Mouse (Mus musculus): ENCODE results near the gene Zfp105. TPM values are rescaled to one million over a fixed set of nuclear protein-coding genes. Genes with fewer than 3 reads are reported as not detected.
A peak's percentile ranks its signal among the peaks of the same experiment; 100 is the strongest.

Zfp105 gene
- total RNA-seq (2021) (1 to 10 TPM; 1.7 to 2.1 TPM), polyA plus RNA-seq (2012; rRNA removed) (0.86 and 0.91 TPM in 2 replicates)
- long read RNA-seq: 0 reads

GRCm38 (mm10) chr9:122922936-122923381 lies at the start of gene Zfp105:
TSS of gene Zfp105 (plus strand) at chr9:122923072.
- WGBS: 1% methylated on average over 43 of the region's 43 CpGs

GRCm38 (mm10) chr9:122874653-122875052 lies 48.2 kb upstream of the Zfp105 start:
- Histone ChIP-seq H3K27me3 (ENCODE audit: control insufficient read depth, insufficient read depth, low read length) (no peaks in the 10 kb centered on the region), H3K4me3 (no peak overlapping the region), H3K4me1 (ENCODE audit: control insufficient read depth, insufficient read depth, low read length) (no peaks in the 10 kb centered on the region), H3K79me2 (replicated peaks; ENCODE audit: control insufficient read depth, insufficient read depth, low read length) (no peaks in the 10 kb centered on the region), H3K9ac (ENCODE audit: low read depth, low read length) (no peak overlapping the region), H3K27ac (no peak overlapping the region), H3K36me3 (ENCODE audit: control insufficient read depth, insufficient read depth, low read length) (no peaks in the 10 kb centered on the region)
- TF ChIP-seq CTCF (IDR thresholded peaks at IDR 0.05) (no peak), EP300 (IDR thresholded peaks at IDR 0.05; ENCODE audit: insufficient read depth, low read depth, low read length) (no peak)
- intact Hi-C loops (cut with DNase I): no loop called here
- no peak for DNase-seq
- 29% methylated on average over 1 of the region's 1 CpGs for WGBS

More at GRCm38 (mm10) chr9:122922936-122923381, at the start of gene Zfp105:
- TF ChIP-seq POLR2A (IDR thresholded peaks at IDR 0.05; ENCODE audit: insufficient read depth, low read depth, low read length): no peak
- TF ChIP-seq CTCF (IDR thresholded peaks at IDR 0.05): no peak
- TF ChIP-seq EP300 (IDR thresholded peaks at IDR 0.05; ENCODE audit: insufficient read depth, low read depth, low read length): no peak
- peak within 1 kb of the TSS; percentile 72 for H3K4me3 ChIP-seq
- no peaks in the 10 kb centered on the region for H3K27me3 ChIP-seq (ENCODE audit: control insufficient read depth, insufficient read depth, low read length)
- intact Hi-C loops (cut with DNase I): loop anchor here (5.0 kb wide), 1 partner anchor 56 kb away; the partner anchor contains the start of gene Zfp445
- H3K36me3 ChIP-seq (ENCODE audit: control insufficient read depth, insufficient read depth, low read length): peaks cover 4% of the 10 kb centered on the region
- H3K27ac ChIP-seq: peak within 1 kb of the TSS; percentile 60; the same call in 1 of the 2 replicates
- peak; percentile 76 to 78 for DNase-seq
- peak within 1 kb of the TSS; percentile 99 for H3K9ac ChIP-seq (ENCODE audit: low read depth, low read length)
- no peaks in the 10 kb centered on the region; the same call in 1 of the 2 replicates for H3K4me1 ChIP-seq (ENCODE audit: control insufficient read depth, insufficient read depth, low read length)
- no peaks in the 10 kb centered on the region for H3K79me2 ChIP-seq (replicated peaks; ENCODE audit: control insufficient read depth, insufficient read depth, low read length)

DNA sequence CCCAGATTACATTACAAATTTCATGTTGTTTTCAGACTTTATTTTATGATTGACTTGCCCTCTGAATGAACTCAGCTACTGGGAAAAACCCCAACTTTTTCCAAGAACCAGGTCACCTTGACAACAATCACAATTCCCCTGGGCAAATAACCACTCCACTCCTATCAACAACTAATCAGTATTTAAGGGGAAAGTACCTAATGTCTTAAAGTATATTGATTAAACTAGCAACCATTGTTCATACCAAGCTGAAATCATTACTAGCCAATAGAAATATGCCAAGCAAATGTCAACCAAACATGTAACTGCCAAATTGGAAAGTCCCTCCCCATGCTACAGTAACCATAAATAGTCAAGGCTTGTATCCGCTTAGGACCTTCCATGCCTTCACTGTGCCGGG lies 47.7 kb upstream of the Zfp105 start:
- no peak overlapping the region for H3K27ac ChIP-seq
- intact Hi-C loops (cut with DNase I): no loop called here

DNA sequence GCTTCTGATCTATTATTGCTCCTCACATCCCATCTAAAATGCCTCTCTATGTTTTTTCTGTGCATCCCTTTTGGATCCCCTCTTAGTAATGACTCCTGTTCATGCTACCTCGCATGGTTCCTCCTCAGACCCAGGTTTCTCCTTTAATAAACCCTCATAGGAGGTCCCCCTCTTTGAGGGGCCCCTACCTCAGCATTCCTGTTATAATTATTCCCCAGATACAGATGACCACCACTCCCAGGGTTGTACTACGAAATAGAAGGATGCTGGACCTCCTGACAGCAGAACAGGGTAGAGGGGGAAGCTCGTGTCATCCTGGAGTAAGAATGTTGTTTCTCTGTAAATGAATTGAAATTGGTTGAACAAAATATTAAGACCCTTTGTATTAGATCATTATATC lies 37.5 kb upstream of the Zfp105 start, which contains the start of gene Zkscan7:
Gene Zkscan7 (plus strand): TSS at position 301 of the 400 bp plus-strand sequence.
- no peak for DNase-seq
- 92% methylated on average over 3 of the region's 3 CpGs for WGBS
- peak within 1 kb of the TSS; percentile 63 for H3K4me3 ChIP-seq
- H3K27me3 ChIP-seq (ENCODE audit: control insufficient read depth, insufficient read depth, low read length): no peaks in the 10 kb centered on the region
- H3K4me1 ChIP-seq (ENCODE audit: control insufficient read depth, insufficient read depth, low read length): no peaks in the 10 kb centered on the region; the same call in 1 of the 2 replicates
- H3K9ac ChIP-seq (ENCODE audit: low read depth, low read length): no peak within 1 kb of the TSS
- H3K79me2 ChIP-seq (replicated peaks; ENCODE audit: control insufficient read depth, insufficient read depth, low read length): no peaks in the 10 kb centered on the region
- TF ChIP-seq EP300 (IDR thresholded peaks at IDR 0.05; ENCODE audit: insufficient read depth, low read depth, low read length) (no peak), CTCF (IDR thresholded peaks at IDR 0.05) (no peak), POLR2A (IDR thresholded peaks at IDR 0.05; ENCODE audit: insufficient read depth, low read depth, low read length) (no peak)
- intact Hi-C loops (cut with DNase I): loop anchor here (10.0 kb wide), 1 partner anchor 151 kb away; no protein-coding TSS in a partner anchor
- H3K36me3 ChIP-seq (ENCODE audit: control insufficient read depth, insufficient read depth, low read length): no peaks in the 10 kb centered on the region
- peak within 1 kb of the TSS; percentile 69 for H3K27ac ChIP-seq

More for the DNA sequence above, 47.7 kb upstream of the Zfp105 start:
- no peak overlapping the region for H3K9ac ChIP-seq (ENCODE audit: low read depth, low read length)
- WGBS: 82% methylated on average over 2 of the region's 2 CpGs
- H3K79me2 ChIP-seq (replicated peaks; ENCODE audit: control insufficient read depth, insufficient read depth, low read length): no peaks in the 10 kb centered on the region
- no peak overlapping the region for H3K4me3 ChIP-seq
- no peaks in the 10 kb centered on the region for H3K36me3 ChIP-seq (ENCODE audit: control insufficient read depth, insufficient read depth, low read length)
- no peaks in the 10 kb centered on the region for H3K27me3 ChIP-seq (ENCODE audit: control insufficient read depth, insufficient read depth, low read length)
- DNase-seq: no peak
- no peak for TF ChIP-seq CTCF (IDR thresholded peaks at IDR 0.05)
- no peak for TF ChIP-seq EP300 (IDR thresholded peaks at IDR 0.05; ENCODE audit: insufficient read depth, low read depth, low read length)
- TF ChIP-seq POLR2A (IDR thresholded peaks at IDR 0.05; ENCODE audit: insufficient read depth, low read depth, low read length): no peak
- no peaks in the 10 kb centered on the region for H3K4me1 ChIP-seq (ENCODE audit: control insufficient read depth, insufficient read depth, low read length)

DNA sequence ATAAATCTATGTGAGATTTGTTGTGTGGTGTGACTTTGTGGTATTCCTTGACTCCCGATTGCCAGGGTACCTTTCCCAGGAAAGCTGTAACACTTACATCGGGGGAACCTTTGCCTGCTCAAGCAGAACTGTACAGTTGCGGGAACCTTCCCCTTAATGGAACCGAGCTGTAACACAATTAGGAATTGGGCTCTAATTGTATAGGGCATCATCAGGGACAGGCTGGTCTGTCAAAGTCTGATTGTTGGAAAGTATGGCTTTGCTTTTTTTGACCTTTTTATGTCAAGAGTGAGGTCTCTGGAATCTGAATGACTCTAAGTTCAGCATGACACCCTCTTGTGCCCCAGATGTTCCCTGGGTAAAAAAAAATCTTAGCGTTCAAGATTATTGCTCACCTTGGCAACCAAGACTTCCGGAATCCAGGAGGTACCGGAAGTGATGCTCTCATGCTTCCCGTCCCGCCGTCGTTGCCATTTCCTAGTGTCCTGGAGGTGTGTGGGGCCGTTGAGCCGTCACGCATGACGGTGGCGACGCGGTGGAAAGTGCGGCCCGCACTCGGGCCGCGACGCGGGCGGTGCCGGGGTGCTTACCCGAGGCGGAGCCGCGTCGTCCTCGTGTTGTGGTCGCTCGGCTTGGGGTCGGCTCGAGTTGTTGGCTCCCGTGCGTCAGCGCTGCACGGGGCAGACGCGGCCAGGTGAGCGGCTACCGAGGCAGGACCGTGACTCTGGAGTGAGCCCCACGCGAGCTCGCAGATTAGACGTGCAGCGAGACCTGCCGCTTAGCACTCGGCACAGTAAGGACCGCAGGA lies 36.3 kb upstream of the Zfp105 start:
- Histone ChIP-seq H3K9ac (ENCODE audit: low read depth, low read length) (peak overlapping the region; percentile 99), H3K27me3 (ENCODE audit: control insufficient read depth, insufficient read depth, low read length) (no peaks in the 10 kb centered on the region), H3K36me3 (ENCODE audit: control insufficient read depth, insufficient read depth, low read length) (no peaks in the 10 kb centered on the region), H3K4me1 (ENCODE audit: control insufficient read depth, insufficient read depth, low read length) (no peaks in the 10 kb centered on the region; the same call in 1 of the 2 replicates), H3K27ac (peak overlapping the region; percentile 69), H3K4me3 (peak overlapping the region; percentile 63), H3K79me2 (replicated peaks; ENCODE audit: control insufficient read depth, insufficient read depth, low read length) (no peaks in the 10 kb centered on the region)
- TF ChIP-seq CTCF (IDR thresholded peaks at IDR 0.05) (no peak), POLR2A (IDR thresholded peaks at IDR 0.05; ENCODE audit: insufficient read depth, low read depth, low read length) (peak; percentile 69), EP300 (IDR thresholded peaks at IDR 0.05; ENCODE audit: insufficient read depth, low read depth, low read length) (0 out of 2 replicates have a peak, but pooled peaks have one; percentile 33)
- intact Hi-C loops (cut with DNase I): loop anchor here (2.0 to 10.0 kb wide), 2 partner anchors 20 to 152 kb away; partner anchors contain the start of gene Zfp445
- 7% methylated on average over 54 of the region's 54 CpGs for WGBS
- DNase-seq: peak; percentile 58 to 69
